14 mouse cellular contexts compared by ENCODE assay signal in genomic region chr10:58231088-58231487, GRCm38 (mm10). TPM values are rescaled to one million over a fixed set of nuclear protein-coding genes. Genes with fewer than 3 reads are reported as not detected.
DNase-seq lines count a peak whose midpoint lies in the region; ATAC-seq and TF ChIP-seq lines count a peak whose summit lies in the region.
"Not testable (repeated sequence)": the region's sequence is repeated elsewhere in the genome, so short reads cannot be mapped to it uniquely, and the experiment has no call there.
"Had no signal": no experiment of that assay in that cellular context is flagged by ENCODE, and none has a peak within 500 bp of the region (broad histone marks: within the 10 kb centered on the region; RNA-seq: fewer than 3 reads in every experiment).

No protein-coding gene starts in this region.

- H3K27ac ChIP-seq in forebrain, embryonic 11.5 days (ENCODE audit: low read depth, low read length); heart, adult 2 months; hindbrain, embryonic 16.5 days (ENCODE audit: low read depth, low read length); limb, embryonic 10.5 days; neural tube, embryonic 15.5 days (replicated peaks): not testable (repeated sequence)

- H3K9me3 ChIP-seq in forebrain, embryonic 11.5 days (ENCODE audit: control insufficient read depth, low read length): peaks cover 20% of the 10 kb centered on the region
- peaks cover 14% of the 10 kb centered on the region for H3K9me3 ChIP-seq in hindbrain, embryonic 16.5 days (ENCODE audit: control insufficient read depth, low read length)
- peaks cover 14% of the 10 kb centered on the region for H3K9me3 ChIP-seq in limb, embryonic 10.5 days (replicated peaks)
- peaks cover 18% of the 10 kb centered on the region for H3K9me3 ChIP-seq in neural tube, embryonic 15.5 days (replicated peaks)

- not testable (repeated sequence) for H3K9ac ChIP-seq in forebrain, embryonic 11.5 days (ENCODE audit: low read length); heart, adult 2 months (ENCODE audit: low read depth, low read length); hindbrain, embryonic 16.5 days (ENCODE audit: low read depth, low read length); neural tube, embryonic 15.5 days (replicated peaks)

- TF ChIP-seq POLR2A in heart, adult 2 months (IDR thresholded peaks at IDR 0.05; ENCODE audit: insufficient read depth, low read depth, low read length): not testable (repeated sequence)

- not testable (repeated sequence) for TF ChIP-seq EP300 in heart, adult 2 months (IDR thresholded peaks at IDR 0.05; ENCODE audit: insufficient read depth, low read depth, low read length)

- intact Hi-C loops in heart, adult 2 months (cut with DNase I): not testable (repeated sequence)

- H3K4me2 ChIP-seq in forebrain, embryonic 11.5 days (ENCODE audit: low read depth, low read length, severe bottlenecking); hindbrain, embryonic 16.5 days (ENCODE audit: low read length); neural tube, embryonic 15.5 days: not testable (repeated sequence)

- not testable (repeated sequence) for H3K4me1 ChIP-seq in forebrain, embryonic 11.5 days (replicated peaks; ENCODE audit: control insufficient read depth, insufficient read depth, low read length); heart, adult 2 months (ENCODE audit: control insufficient read depth, insufficient read depth, low read length); hindbrain, embryonic 16.5 days (ENCODE audit: control insufficient read depth, insufficient read depth, low read depth, low read length); limb, embryonic 10.5 days; neural tube, embryonic 15.5 days

- peak; percentile 30 for ATAC-seq in forebrain, embryonic 11.5 days (replicated peaks; ENCODE audit: low FRiP score)
- peak; percentile 46 for ATAC-seq in hindbrain, embryonic 16.5 days
- peak; percentile 25 for ATAC-seq in neural tube, embryonic 15.5 days (ENCODE audit: low FRiP score)

- WGBS in forebrain, embryonic 11.5 days: 87% methylated on average over 5 of the region's 7 CpGs
- 75% methylated on average over 5 of the region's 7 CpGs for WGBS in heart, adult 2 months
- WGBS in hindbrain, embryonic 16.5 days: 94% methylated on average over 5 of the region's 7 CpGs
- WGBS in limb, embryonic 10.5 days: 84% methylated on average over 5 of the region's 7 CpGs
- WGBS in neural tube, embryonic 15.5 days: 85% methylated on average over 5 of the region's 7 CpGs

- not testable (repeated sequence) for TF ChIP-seq CTCF in heart, adult 2 months (IDR thresholded peaks at IDR 0.05)

- not testable (repeated sequence) for H3K27me3 ChIP-seq in forebrain, embryonic 11.5 days (ENCODE audit: control insufficient read depth, insufficient read depth, low read length); heart, adult 2 months (ENCODE audit: control insufficient read depth, insufficient read depth, low read length); hindbrain, embryonic 16.5 days (replicated peaks; ENCODE audit: control insufficient read depth, insufficient read depth, low read length); limb, embryonic 10.5 days (ENCODE audit: low read depth, poor library complexity, severe bottlenecking); neural tube, embryonic 15.5 days (replicated peaks)

- H3K79me2 ChIP-seq in heart, adult 2 months (replicated peaks; ENCODE audit: control insufficient read depth, insufficient read depth, low read length): not testable (repeated sequence)

- H3K4me3 ChIP-seq in forebrain, embryonic 11.5 days (ENCODE audit: low read depth, low read length); heart, adult 2 months; hindbrain, embryonic 16.5 days (ENCODE audit: low read length); limb, embryonic 10.5 days; neural tube, embryonic 15.5 days (replicated peaks): not testable (repeated sequence)

- peak; percentile 21 for DNase-seq in adipocyte (ENCODE audit: low spot score)
- DNase-seq in forebrain, embryonic 11.5 days (ENCODE audit: low spot score): peak; percentile 67
- DNase-seq in heart, adult 2 months: peak; percentile 49 to 53
- peak; percentile 37 for DNase-seq in limb, embryonic 10.5 days (ENCODE audit: low spot score)
- DNase-seq in lung, postnatal 25 days (ENCODE audit: low spot score): peak; percentile 33
- peak; percentile 15 for DNase-seq in thymus, postnatal 0 days (ENCODE audit: low spot score)

- not testable (repeated sequence) for H3K36me3 ChIP-seq in forebrain, embryonic 11.5 days (ENCODE audit: control insufficient read depth, insufficient read depth, low read length); heart, adult 2 months (ENCODE audit: control insufficient read depth, insufficient read depth, low read length); hindbrain, embryonic 16.5 days (ENCODE audit: control insufficient read depth, insufficient read depth, low read length); limb, embryonic 10.5 days; neural tube, embryonic 15.5 days

RNA-seq across cellular contexts. Expression of gene Duxf3, which starts 1.4 kb away (rescaled TPM):
- polyA plus RNA-seq in forebrain, embryonic 11.5 days (2014; fragmentation: Nextera tagmentation; extraction: Ambion mirVana): not detected in 2 replicates
- total RNA-seq in heart, adult 2 months (2021): not detected
- not detected in 2 replicates for polyA plus RNA-seq in heart, adult 2 months (2012; rRNA removed)
- polyA plus RNA-seq in hindbrain, embryonic 16.5 days (2015; fragmentation: Nextera tagmentation; extraction: Ambion mirVana): not detected in 2 replicates
- not detected in 2 replicates for polyA plus RNA-seq in limb, embryonic 10.5 days (2016; fragmentation: Nextera tagmentation; extraction: Ambion mirVana)
- not detected in 2 replicates for polyA plus RNA-seq in neural tube, embryonic 15.5 days (2015; fragmentation: Nextera tagmentation; extraction: Ambion mirVana)
- not detected in 2 replicates for polyA plus RNA-seq in thymus, postnatal 0 days (2015; fragmentation: Nextera tagmentation; extraction: Ambion mirVana)
- total RNA-seq: granulocyte monocyte progenitor cell, adult 5-6 weeks; left cerebral cortex, postnatal 10 days; megakaryocyte, adult 5-6 weeks had no signal
- polyA plus RNA-seq: embryonic facial prominence, embryonic 10.5 days had no signal

RNA-seq across cellular contexts. Expression of gene Gm4981, which starts 5.4 kb away (rescaled TPM):
- not detected in 2 replicates for polyA plus RNA-seq in forebrain, embryonic 11.5 days (2014; fragmentation: Nextera tagmentation; extraction: Ambion mirVana)
- not detected for total RNA-seq in heart, adult 2 months (2021)
- polyA plus RNA-seq in heart, adult 2 months (2012; rRNA removed): not detected in 2 replicates
- not detected in 2 replicates for polyA plus RNA-seq in hindbrain, embryonic 16.5 days (2015; fragmentation: Nextera tagmentation; extraction: Ambion mirVana)
- not detected in 2 replicates for polyA plus RNA-seq in limb, embryonic 10.5 days (2016; fragmentation: Nextera tagmentation; extraction: Ambion mirVana)
- polyA plus RNA-seq in neural tube, embryonic 15.5 days (2015; fragmentation: Nextera tagmentation; extraction: Ambion mirVana): not detected in 2 replicates
- polyA plus RNA-seq in thymus, postnatal 0 days (2015; fragmentation: Nextera tagmentation; extraction: Ambion mirVana): not detected in 2 replicates
- total RNA-seq: CH12.LX; granulocyte monocyte progenitor cell, adult 5-6 weeks; left cerebral cortex, postnatal 10 days; megakaryocyte, adult 5-6 weeks had no signal
- polyA plus RNA-seq: activated CD4-positive, CD25-positive, alpha-beta regulatory T cell, adult 4 months; embryonic facial prominence, embryonic 10.5 days had no signal

RNA-seq across cellular contexts. Expression of gene AW822073, which starts 6.4 kb away (rescaled TPM):
- polyA plus RNA-seq in forebrain, embryonic 11.5 days (2014; fragmentation: Nextera tagmentation; extraction: Ambion mirVana): not detected in 2 replicates
- not detected for total RNA-seq in heart, adult 2 months (2021)
- polyA plus RNA-seq in heart, adult 2 months (2012; rRNA removed): not detected in 2 replicates
- polyA plus RNA-seq in hindbrain, embryonic 16.5 days (2015; fragmentation: Nextera tagmentation; extraction: Ambion mirVana): not detected in 2 replicates
- not detected in 2 replicates for polyA plus RNA-seq in limb, embryonic 10.5 days (2016; fragmentation: Nextera tagmentation; extraction: Ambion mirVana)
- not detected in 2 replicates for polyA plus RNA-seq in neural tube, embryonic 15.5 days (2015; fragmentation: Nextera tagmentation; extraction: Ambion mirVana)
- polyA plus RNA-seq in thymus, postnatal 0 days (2015; fragmentation: Nextera tagmentation; extraction: Ambion mirVana): not detected in 2 replicates
- total RNA-seq: CH12.LX; left cerebral cortex, postnatal 10 days; megakaryocyte, adult 5-6 weeks had no signal
- polyA plus RNA-seq: activated CD4-positive, CD25-positive, alpha-beta regulatory T cell, adult 4 months; embryonic facial prominence, embryonic 10.5 days had no signal

RNA-seq across cellular contexts. Expression of gene Gcc2, which starts 24.2 kb away (rescaled TPM):
- 45.7 and 48.0 TPM in 2 replicates for polyA plus RNA-seq in forebrain, embryonic 11.5 days (2014; fragmentation: Nextera tagmentation; extraction: Ambion mirVana)
- total RNA-seq in heart, adult 2 months (2021): 10 to 100 TPM; 22.6 to 29.3 TPM
- 7.9 and 12.2 TPM in 2 replicates for polyA plus RNA-seq in heart, adult 2 months (2012; rRNA removed)
- polyA plus RNA-seq in hindbrain, embryonic 16.5 days (2015; fragmentation: Nextera tagmentation; extraction: Ambion mirVana): 61.2 and 72.2 TPM in 2 replicates
- polyA plus RNA-seq in limb, embryonic 10.5 days (2016; fragmentation: Nextera tagmentation; extraction: Ambion mirVana): 45.4 and 61.4 TPM in 2 replicates
- 82.3 and 82.5 TPM in 2 replicates for polyA plus RNA-seq in neural tube, embryonic 15.5 days (2015; fragmentation: Nextera tagmentation; extraction: Ambion mirVana)
- polyA plus RNA-seq in thymus, postnatal 0 days (2015; fragmentation: Nextera tagmentation; extraction: Ambion mirVana): 67.6 and 70.5 TPM in 2 replicates

Comparison
In these comparisons a context has a peak if more than half of its experiments do, and no peak if none do; other contexts are left out.
1. DNase-seq: peak in every context shown above with its lines; median percentile 67 in forebrain, embryonic 11.5 days; 51 in heart, adult 2 months; 37 in limb, embryonic 10.5 days; 33 in lung, postnatal 25 days; 21 in adipocyte; 15 in thymus, postnatal 0 days.